In the genomic region with DNA sequence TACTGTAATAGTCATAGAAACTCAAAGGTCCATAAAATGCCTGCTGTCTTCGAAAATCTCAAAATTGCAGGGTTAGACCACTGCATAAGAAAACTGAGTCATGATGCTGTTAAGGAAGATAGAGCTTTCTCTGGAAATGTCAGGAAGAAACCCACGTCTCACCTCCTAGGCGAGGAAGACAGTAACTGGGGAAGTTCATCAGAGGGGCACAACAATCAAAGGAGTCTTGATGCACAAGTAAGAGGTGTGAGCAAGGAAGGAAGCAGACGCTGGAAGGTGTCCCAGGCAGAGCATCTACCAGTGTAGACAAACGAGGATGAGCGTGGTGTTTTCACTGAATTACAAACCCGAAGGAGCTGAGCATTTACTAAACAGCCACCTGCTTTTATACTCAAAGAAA, we compare ENCODE assay signal across 15 mouse cellular contexts.
"Had no signal": no experiment of that assay in that cellular context is flagged by ENCODE, and none has a peak within 500 bp of the region (broad histone marks: within the 10 kb centered on the region; RNA-seq: fewer than 3 reads in every experiment).

No protein-coding gene starts in this region.

- H3K36me3 ChIP-seq: neural tube, embryonic 12.5 days; neural tube, embryonic 13.5 days; neural tube, embryonic 15.5 days; stomach, embryonic 15.5 days had no signal

- H3K4me2 ChIP-seq: neural tube, embryonic 12.5 days; neural tube, embryonic 13.5 days; neural tube, embryonic 15.5 days; stomach, embryonic 15.5 days had no signal

- H3K4me1 ChIP-seq: stomach, embryonic 15.5 days had no signal

- H3K4me3 ChIP-seq: neural tube, embryonic 12.5 days; neural tube, embryonic 13.5 days; neural tube, embryonic 15.5 days; stomach, embryonic 15.5 days had no signal

- H3K9me3 ChIP-seq: neural tube, embryonic 12.5 days; neural tube, embryonic 13.5 days; neural tube, embryonic 15.5 days; stomach, embryonic 15.5 days had no signal

- H3K9ac ChIP-seq: neural tube, embryonic 12.5 days; neural tube, embryonic 13.5 days; neural tube, embryonic 15.5 days; stomach, embryonic 15.5 days had no signal

- H3K27ac ChIP-seq: neural tube, embryonic 12.5 days; neural tube, embryonic 13.5 days; neural tube, embryonic 15.5 days; stomach, embryonic 15.5 days; stomach, postnatal 0 days had no signal

- DNase-seq: retina, postnatal 1 day; right cerebral cortex, postnatal 25 days; right cerebral cortex, postnatal 4 days; spleen, adult 18-20 months; thymus, adult 18-20 months; thymus, adult 2 months; thymus, postnatal 14 days; thymus, postnatal 25 days; thymus, postnatal 36 days; thymus, postnatal 4 days had no signal

- H3K27me3 ChIP-seq: neural tube, embryonic 12.5 days; neural tube, embryonic 13.5 days; neural tube, embryonic 15.5 days; stomach, embryonic 15.5 days had no signal
